Mouse (Mus musculus) brain, embryonic 14.5 days (tissue): Measurements from ENCODE around the gene Sectm1b.

ENCODE experiments used
- CTCF ChIP-seq: fragments of 200-500 bp; IDR thresholded peaks from 2 replicates; pipeline ENCODE4 v1.5.1; 2012; ENCODE audit warnings: inconsistent platforms, mild to moderate bottlenecking, moderate library complexity, borderline replicate concordance; ENCODE audit not compliant: insufficient read depth, insufficient read length; ENCODE audit errors: extremely low read depth
- POLR2A ChIP-seq: fragments of 200-500 bp; IDR thresholded peaks from 2 replicates; pipeline ENCODE4 v1.6.1; 2012; ENCODE audit warnings: mild to moderate bottlenecking, inconsistent platforms, borderline replicate concordance; ENCODE audit not compliant: poor library complexity, insufficient read depth, insufficient read length, severe bottlenecking; ENCODE audit errors: extremely low read depth

DNA sequence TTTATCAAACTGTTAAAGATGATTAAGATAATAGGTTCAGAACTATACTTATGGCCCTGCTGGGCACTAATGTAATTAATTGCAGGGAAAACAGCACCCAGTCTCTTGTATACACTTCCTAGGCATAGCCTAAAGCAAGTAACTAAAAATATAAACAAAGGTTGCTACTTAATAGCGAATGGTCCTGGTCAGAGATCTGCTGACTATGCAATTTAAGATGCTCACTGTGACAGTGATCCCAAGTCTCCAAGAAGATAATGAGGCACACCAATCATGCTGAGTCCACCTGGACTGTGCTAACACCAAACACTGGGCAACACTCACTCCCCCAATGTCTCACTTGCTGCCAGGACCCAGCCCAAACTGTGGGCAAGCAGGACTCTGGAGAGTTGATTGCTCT is 13.5 kb downstream of the Sectm1b start:
- no peak for TF ChIP-seq CTCF
- no peak for TF ChIP-seq POLR2A
